8 mouse cellular contexts compared by ENCODE assay signal in the genomic region with DNA sequence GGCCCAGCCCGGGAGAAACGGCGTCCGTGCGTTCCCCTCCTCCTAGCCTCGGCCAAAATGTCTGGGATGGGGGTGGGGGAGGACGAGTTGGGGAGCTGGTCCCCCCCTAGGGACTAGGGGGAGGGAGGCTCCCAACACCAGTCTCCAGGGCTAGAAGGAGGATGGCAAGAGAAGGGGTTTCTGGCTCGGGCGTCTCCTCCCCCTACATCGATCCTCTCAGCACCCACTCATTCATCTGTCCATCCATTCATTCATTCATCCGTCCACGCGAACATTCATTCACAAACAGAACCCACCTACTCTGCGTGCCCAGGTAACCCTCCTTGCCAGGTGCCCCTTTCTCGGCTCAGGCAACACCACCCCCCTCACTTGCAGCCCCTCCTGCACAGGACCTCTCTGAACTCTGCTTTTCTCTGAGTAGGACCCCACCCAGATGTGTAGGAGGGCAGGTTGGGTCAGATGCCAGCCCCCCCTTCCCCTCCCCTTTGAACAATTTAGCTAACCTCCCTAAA. TPM values are rescaled to one million over a fixed set of nuclear protein-coding genes. Genes with fewer than 3 reads are reported as not detected.
DNase-seq lines count a peak whose midpoint lies in the region; ATAC-seq lines count a peak whose summit lies in the region.

No protein-coding gene starts in this region.

- H3K27me3 ChIP-seq in heart, embryonic 13.5 days (replicated peaks) = peaks cover 79% of the 10 kb centered on the region
- peaks cover 94% of the 10 kb centered on the region for H3K27me3 ChIP-seq in embryonic facial prominence, embryonic 10.5 days (replicated peaks; ENCODE audit: low read depth, poor library complexity, severe bottlenecking)
- peaks cover 79% of the 10 kb centered on the region for H3K27me3 ChIP-seq in hindbrain, embryonic 12.5 days
- peaks cover 98% of the 10 kb centered on the region for H3K27me3 ChIP-seq in midbrain, embryonic 10.5 days (ENCODE audit: low read depth, poor library complexity, severe bottlenecking)

- peaks cover 26% of the 10 kb centered on the region for H3K4me1 ChIP-seq in heart, embryonic 13.5 days
- peaks cover 64% of the 10 kb centered on the region for H3K4me1 ChIP-seq in embryonic facial prominence, embryonic 10.5 days
- H3K4me1 ChIP-seq in hindbrain, embryonic 12.5 days = peaks cover 45% of the 10 kb centered on the region
- H3K4me1 ChIP-seq in midbrain, embryonic 10.5 days = peaks cover 80% of the 10 kb centered on the region

- DNase-seq in heart, adult 18-20 months = no peak
- no peak for DNase-seq in embryonic facial prominence, embryonic 10.5 days (ENCODE audit: low spot score)
- DNase-seq in midbrain, embryonic 10.5 days (ENCODE audit: low spot score) = no peak
- DNase-seq in adrenal gland, postnatal 10 days = no peak
- no peak for DNase-seq in retina, postnatal 1 day

- 3% methylated on average over 13 of the region's 15 CpGs for WGBS in heart, embryonic 13.5 days
- WGBS in embryonic facial prominence, embryonic 10.5 days = 3% methylated on average over 15 of the region's 15 CpGs
- 3% methylated on average over 5 of the region's 15 CpGs for WGBS in hindbrain, embryonic 12.5 days
- 3% methylated on average over 15 of the region's 15 CpGs for WGBS in midbrain, embryonic 10.5 days

- no peak for ATAC-seq in heart, embryonic 13.5 days (ENCODE audit: extremely low read depth, insufficient number of reproducible peaks, low FRiP score, low TSS enrichment)
- ATAC-seq in hindbrain, embryonic 12.5 days (ENCODE audit: low FRiP score) = no peak; the same call in none of the 2 replicates
- no peak for ATAC-seq in erythroblast, adult 5-6 weeks (replicated peaks; ENCODE audit: low FRiP score, poor library complexity, severe bottlenecking)

- H3K9ac ChIP-seq in heart, embryonic 13.5 days = peak overlapping the region; percentile 83
- H3K9ac ChIP-seq in hindbrain, embryonic 12.5 days = peak overlapping the region; percentile 83

- H3K4me2 ChIP-seq in heart, embryonic 13.5 days = peak overlapping the region; percentile 100
- peak overlapping the region; percentile 99 for H3K4me2 ChIP-seq in hindbrain, embryonic 12.5 days (replicated peaks)

- no peak overlapping the region for H3K27ac ChIP-seq in heart, embryonic 13.5 days (replicated peaks)
- H3K27ac ChIP-seq in embryonic facial prominence, embryonic 10.5 days (replicated peaks) = peak overlapping the region; percentile 81
- no peak overlapping the region for H3K27ac ChIP-seq in hindbrain, embryonic 12.5 days
- H3K27ac ChIP-seq in midbrain, embryonic 10.5 days (replicated peaks) = peak overlapping the region; percentile 86

- H3K4me3 ChIP-seq in heart, embryonic 13.5 days = peak overlapping the region; percentile 73
- peak overlapping the region; percentile 73 for H3K4me3 ChIP-seq in embryonic facial prominence, embryonic 10.5 days
- H3K4me3 ChIP-seq in hindbrain, embryonic 12.5 days = peak overlapping the region; percentile 69
- peak overlapping the region; percentile 76 for H3K4me3 ChIP-seq in midbrain, embryonic 10.5 days

- H3K9me3 ChIP-seq in heart, embryonic 13.5 days = no peaks in the 10 kb centered on the region
- H3K9me3 ChIP-seq in embryonic facial prominence, embryonic 10.5 days = no peaks in the 10 kb centered on the region
- no peaks in the 10 kb centered on the region for H3K9me3 ChIP-seq in hindbrain, embryonic 12.5 days (replicated peaks)
- H3K9me3 ChIP-seq in midbrain, embryonic 10.5 days (replicated peaks) = no peaks in the 10 kb centered on the region

- H3K36me3 ChIP-seq in heart, embryonic 13.5 days = no peaks in the 10 kb centered on the region
- H3K36me3 ChIP-seq in embryonic facial prominence, embryonic 10.5 days (replicated peaks) = no peaks in the 10 kb centered on the region
- no peaks in the 10 kb centered on the region for H3K36me3 ChIP-seq in hindbrain, embryonic 12.5 days
- no peaks in the 10 kb centered on the region for H3K36me3 ChIP-seq in midbrain, embryonic 10.5 days

RNA-seq across cellular contexts. Expression of gene Otub1, which starts 39.9 kb away (rescaled TPM):
- polyA plus RNA-seq in heart, embryonic 13.5 days (2015; fragmentation: Nextera tagmentation; extraction: Ambion mirVana) = 147 and 160 TPM in 2 replicates
- 10 to 100 TPM; 73.8 to 78.7 TPM for total RNA-seq in heart, adult 18-20 months (2021)
- 275 and 276 TPM in 2 replicates for polyA plus RNA-seq in embryonic facial prominence, embryonic 10.5 days (2016; fragmentation: Nextera tagmentation; extraction: Ambion mirVana)
- polyA plus RNA-seq in hindbrain, embryonic 12.5 days (2016; fragmentation: Nextera tagmentation; extraction: Ambion mirVana) = 217 and 218 TPM in 2 replicates
- 274 and 293 TPM in 2 replicates for polyA plus RNA-seq in midbrain, embryonic 10.5 days (2016; fragmentation: Nextera tagmentation; extraction: Ambion mirVana)
- total RNA-seq in adrenal gland, postnatal 10 days (2021) = 100 to 1,000 TPM; 104 to 105 TPM
- total RNA-seq in erythroblast, adult 5-6 weeks (2015; ENCODE audit: low replicate concordance) = 17.3 TPM in 2 replicates
- total RNA-seq in erythroblast, adult 5-6 weeks (2017; ENCODE audit: low replicate concordance) = 15.5 and 23.1 TPM in 2 replicates

RNA-seq across cellular contexts. Expression of gene Cox8a, which starts 51.2 kb away (rescaled TPM):
- polyA plus RNA-seq in heart, embryonic 13.5 days (2015; fragmentation: Nextera tagmentation; extraction: Ambion mirVana) = 1,676 and 1,958 TPM in 2 replicates
- 100 to 1,000 TPM; 344 to 429 TPM for total RNA-seq in heart, adult 18-20 months (2021)
- polyA plus RNA-seq in embryonic facial prominence, embryonic 10.5 days (2016; fragmentation: Nextera tagmentation; extraction: Ambion mirVana) = 867 and 877 TPM in 2 replicates
- 715 and 817 TPM in 2 replicates for polyA plus RNA-seq in hindbrain, embryonic 12.5 days (2016; fragmentation: Nextera tagmentation; extraction: Ambion mirVana)
- 895 and 900 TPM in 2 replicates for polyA plus RNA-seq in midbrain, embryonic 10.5 days (2016; fragmentation: Nextera tagmentation; extraction: Ambion mirVana)
- total RNA-seq in adrenal gland, postnatal 10 days (2021) = 1,000 to 10,000 TPM; 1,477 to 1,649 TPM
- 177 and 188 TPM in 2 replicates for total RNA-seq in erythroblast, adult 5-6 weeks (2015; ENCODE audit: low replicate concordance)
- total RNA-seq in erythroblast, adult 5-6 weeks (2017; ENCODE audit: low replicate concordance) = 51.3 and 166 TPM in 2 replicates

Comparison
In these comparisons a context has a peak if more than half of its experiments do, and no peak if none do; other contexts are left out.
1. H3K27ac ChIP-seq: peak in embryonic facial prominence, embryonic 10.5 days (single experiment) and midbrain, embryonic 10.5 days (single experiment); none in heart, embryonic 13.5 days (single experiment) and hindbrain, embryonic 12.5 days (single experiment).
2. Peak in every context shown above with its lines, with median percentiles within 50 percentile points of each other: H3K4me3 ChIP-seq.